Mouse (Mus musculus): ENCODE results near the gene Cnot10. TPM values are rescaled to one million over a fixed set of nuclear protein-coding genes. Genes with fewer than 3 reads are reported as not detected.
A peak's percentile ranks its signal among the peaks of the same experiment; 100 is the strongest.

Gene Cnot10
- polyA plus RNA-seq, 1 experiment: 61.0 TPM

DNA sequence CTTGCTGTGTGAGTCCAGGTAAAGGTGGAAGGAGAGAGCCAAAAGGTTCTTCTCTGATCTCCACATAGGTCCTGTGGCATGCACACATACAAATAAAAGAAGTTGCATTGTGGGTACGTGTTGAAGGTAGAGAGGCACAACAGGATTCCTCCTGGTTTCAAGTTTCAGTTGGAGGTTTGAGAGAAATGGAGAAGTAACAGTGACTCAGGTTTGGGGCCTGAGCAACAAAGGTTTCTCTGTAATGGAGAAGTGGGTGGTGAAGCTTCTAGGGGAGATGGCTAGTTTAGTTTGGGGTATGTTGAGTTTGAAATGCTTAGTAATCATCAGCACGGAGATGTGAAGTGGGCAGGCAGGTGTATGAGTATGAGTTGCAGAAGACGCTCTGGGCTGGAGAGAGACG lies 42.2 kb upstream of the Cnot10 start:
- no peak overlapping the region for H3K27ac ChIP-seq (ENCODE audit: insufficient read depth, low read length)
- H3K4me3 ChIP-seq (ENCODE audit: low read depth, low read length): no peak overlapping the region
- H3K36me3 ChIP-seq (ENCODE audit: control insufficient read depth, insufficient read depth, low read length, poor library complexity, severe bottlenecking): no peaks in the 10 kb centered on the region
- H3K9ac ChIP-seq (ENCODE audit: low read depth, poor library complexity, severe bottlenecking): no peak overlapping the region
- no peaks in the 10 kb centered on the region for H3K27me3 ChIP-seq (ENCODE audit: control insufficient read depth, insufficient read depth, low read length, poor library complexity, severe bottlenecking)
- H3K4me1 ChIP-seq (ENCODE audit: control insufficient read depth, insufficient read depth, low read length): no peaks in the 10 kb centered on the region
- H3K9me3 ChIP-seq (replicated peaks; ENCODE audit: control insufficient read depth, insufficient read depth, low read length, poor library complexity, severe bottlenecking): no peaks in the 10 kb centered on the region
- TF ChIP-seq POLR2A (IDR thresholded peaks at IDR 0.05; ENCODE audit: insufficient read depth, low read length): no peak

GRCm38 (mm10) chr9:114680531-114680930 lies 40.5 kb upstream of the Cnot10 start:
- H3K36me3 ChIP-seq (ENCODE audit: control insufficient read depth, insufficient read depth, low read length, poor library complexity, severe bottlenecking): no peaks in the 10 kb centered on the region
- H3K9ac ChIP-seq (ENCODE audit: low read depth, poor library complexity, severe bottlenecking): no peak overlapping the region

DNA sequence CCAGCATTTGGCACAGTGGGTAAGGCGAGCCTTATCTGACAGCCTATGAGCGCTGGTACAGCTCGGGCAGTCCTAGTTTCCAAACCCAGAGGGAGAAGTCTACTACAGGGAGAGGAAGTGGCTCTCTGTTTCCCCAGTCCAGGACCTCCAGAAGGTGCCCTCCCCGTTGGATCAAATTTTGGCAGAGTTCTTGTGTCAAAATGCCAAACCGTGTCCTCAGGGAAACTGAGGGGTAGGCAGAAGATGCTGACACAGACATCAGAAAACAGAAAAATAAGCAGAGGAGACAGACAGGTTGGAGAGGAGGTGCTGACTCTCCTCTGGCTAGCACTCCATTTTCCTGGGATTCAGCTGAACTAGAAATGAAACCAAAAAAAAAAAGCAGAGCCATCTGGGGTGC lies 40.0 kb upstream of the Cnot10 start:
- no peaks in the 10 kb centered on the region for H3K27me3 ChIP-seq (ENCODE audit: control insufficient read depth, insufficient read depth, low read length, poor library complexity, severe bottlenecking)
- H3K9ac ChIP-seq (ENCODE audit: low read depth, poor library complexity, severe bottlenecking): no peak overlapping the region
- TF ChIP-seq POLR2A (IDR thresholded peaks at IDR 0.05; ENCODE audit: insufficient read depth, low read length) (no peak), CTCF (IDR thresholded peaks at IDR 0.05; ENCODE audit: low read depth, low read length) (no peak), EP300 (IDR thresholded peaks at IDR 0.05; ENCODE audit: insufficient read depth, low read depth, low read length) (no peak)
- no peaks in the 10 kb centered on the region for H3K36me3 ChIP-seq (ENCODE audit: control insufficient read depth, insufficient read depth, low read length, poor library complexity, severe bottlenecking)
- H3K9me3 ChIP-seq (replicated peaks; ENCODE audit: control insufficient read depth, insufficient read depth, low read length, poor library complexity, severe bottlenecking): no peaks in the 10 kb centered on the region
- no peak overlapping the region for H3K4me3 ChIP-seq (ENCODE audit: low read depth, low read length)
- H3K27ac ChIP-seq (ENCODE audit: insufficient read depth, low read length): no peak overlapping the region
- no peaks in the 10 kb centered on the region for H3K4me1 ChIP-seq (ENCODE audit: control insufficient read depth, insufficient read depth, low read length)

More at GRCm38 (mm10) chr9:114680531-114680930, 40.5 kb upstream of the Cnot10 start:
- Histone ChIP-seq H3K27ac (ENCODE audit: insufficient read depth, low read length) (no peak overlapping the region), H3K4me3 (ENCODE audit: low read depth, low read length) (no peak overlapping the region), H3K9me3 (replicated peaks; ENCODE audit: control insufficient read depth, insufficient read depth, low read length, poor library complexity, severe bottlenecking) (no peaks in the 10 kb centered on the region), H3K27me3 (ENCODE audit: control insufficient read depth, insufficient read depth, low read length, poor library complexity, severe bottlenecking) (no peaks in the 10 kb centered on the region), H3K4me1 (ENCODE audit: control insufficient read depth, insufficient read depth, low read length) (no peaks in the 10 kb centered on the region)
- TF ChIP-seq EP300 (IDR thresholded peaks at IDR 0.05; ENCODE audit: insufficient read depth, low read depth, low read length): no peak
- no peak for TF ChIP-seq CTCF (IDR thresholded peaks at IDR 0.05; ENCODE audit: low read depth, low read length)
- TF ChIP-seq POLR2A (IDR thresholded peaks at IDR 0.05; ENCODE audit: insufficient read depth, low read length): no peak

DNA sequence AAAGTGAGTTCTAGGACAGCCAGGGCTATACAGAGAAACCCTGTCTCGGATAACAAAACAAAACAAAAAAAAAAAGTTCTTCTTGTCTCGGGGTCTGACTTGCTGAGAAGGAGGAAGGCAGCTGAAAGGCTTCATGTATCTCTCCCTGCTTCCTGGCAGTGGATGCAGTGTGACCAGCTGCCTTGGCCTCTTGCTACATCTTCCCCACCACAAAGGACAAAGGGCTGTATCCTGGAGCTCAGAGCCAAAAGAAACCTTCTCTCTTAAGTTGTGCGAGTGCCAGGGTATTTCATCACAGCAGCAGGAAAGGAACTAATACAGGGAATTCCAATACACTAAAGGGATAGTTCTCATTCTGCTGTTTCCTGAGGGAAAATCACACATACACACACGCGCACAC lies 38.6 kb upstream of the Cnot10 start:
- Histone ChIP-seq H3K27ac (ENCODE audit: insufficient read depth, low read length) (no peak overlapping the region), H3K4me1 (ENCODE audit: control insufficient read depth, insufficient read depth, low read length) (peaks cover 2% of the 10 kb centered on the region), H3K27me3 (ENCODE audit: control insufficient read depth, insufficient read depth, low read length, poor library complexity, severe bottlenecking) (no peaks in the 10 kb centered on the region), H3K9me3 (replicated peaks; ENCODE audit: control insufficient read depth, insufficient read depth, low read length, poor library complexity, severe bottlenecking) (no peaks in the 10 kb centered on the region), H3K9ac (ENCODE audit: low read depth, poor library complexity, severe bottlenecking) (no peak overlapping the region), H3K4me3 (ENCODE audit: low read depth, low read length) (no peak overlapping the region), H3K36me3 (ENCODE audit: control insufficient read depth, insufficient read depth, low read length, poor library complexity, severe bottlenecking) (no peaks in the 10 kb centered on the region)
- TF ChIP-seq POLR2A (IDR thresholded peaks at IDR 0.05; ENCODE audit: insufficient read depth, low read length): no peak
- no peak for TF ChIP-seq CTCF (IDR thresholded peaks at IDR 0.05; ENCODE audit: low read depth, low read length)
- no peak for TF ChIP-seq EP300 (IDR thresholded peaks at IDR 0.05; ENCODE audit: insufficient read depth, low read depth, low read length)

DNA sequence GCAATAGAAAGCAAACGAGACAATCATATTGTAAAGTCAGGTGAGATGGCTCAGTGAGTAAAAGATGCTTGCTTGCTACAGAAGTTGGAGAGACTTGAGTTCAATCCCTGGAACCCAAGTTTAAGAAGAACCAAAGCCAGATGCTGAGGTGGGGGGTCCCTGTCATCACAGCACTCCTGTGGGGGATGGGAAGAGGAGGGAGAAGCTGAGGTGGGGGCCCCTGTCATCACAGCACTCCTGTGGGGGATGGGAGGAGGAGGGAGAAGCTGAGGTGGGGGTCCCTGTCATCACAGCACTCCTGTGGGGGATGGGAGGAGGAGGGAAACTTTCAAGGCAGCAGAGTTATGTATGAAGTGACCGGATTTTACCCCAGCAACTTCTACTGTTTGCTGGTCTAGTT lies 33.6 kb upstream of the Cnot10 start:
- Histone ChIP-seq H3K4me3 (ENCODE audit: low read depth, low read length) (no peak overlapping the region), H3K27ac (ENCODE audit: insufficient read depth, low read length) (no peak overlapping the region), H3K9me3 (replicated peaks; ENCODE audit: control insufficient read depth, insufficient read depth, low read length, poor library complexity, severe bottlenecking) (no peaks in the 10 kb centered on the region), H3K36me3 (ENCODE audit: control insufficient read depth, insufficient read depth, low read length, poor library complexity, severe bottlenecking) (no peaks in the 10 kb centered on the region), H3K4me1 (ENCODE audit: control insufficient read depth, insufficient read depth, low read length) (peaks cover 2% of the 10 kb centered on the region), H3K9ac (ENCODE audit: low read depth, poor library complexity, severe bottlenecking) (no peak overlapping the region), H3K27me3 (ENCODE audit: control insufficient read depth, insufficient read depth, low read length, poor library complexity, severe bottlenecking) (no peaks in the 10 kb centered on the region)
- TF ChIP-seq CTCF (IDR thresholded peaks at IDR 0.05; ENCODE audit: low read depth, low read length): no peak

- Histone ChIP-seq H3K27me3 (ENCODE audit: control insufficient read depth, insufficient read depth, low read length, poor library complexity, severe bottlenecking) (no peaks in the 10 kb centered on the region), H3K36me3 (ENCODE audit: control insufficient read depth, insufficient read depth, low read length, poor library complexity, severe bottlenecking) (no peaks in the 10 kb centered on the region), H3K9me3 (replicated peaks; ENCODE audit: control insufficient read depth, insufficient read depth, low read length, poor library complexity, severe bottlenecking) (no peaks in the 10 kb centered on the region), H3K27ac (ENCODE audit: insufficient read depth, low read length) (no peak overlapping the region), H3K4me1 (ENCODE audit: control insufficient read depth, insufficient read depth, low read length) (peaks cover 2% of the 10 kb centered on the region), H3K4me3 (ENCODE audit: low read depth, low read length) (peak overlapping the region; percentile 2; the same call in 1 of the 2 replicates), H3K9ac (ENCODE audit: low read depth, poor library complexity, severe bottlenecking) (no peak overlapping the region)
- TF ChIP-seq POLR2A (IDR thresholded peaks at IDR 0.05; ENCODE audit: insufficient read depth, low read length) (no peak), CTCF (IDR thresholded peaks at IDR 0.05; ENCODE audit: low read depth, low read length) (no peak), EP300 (IDR thresholded peaks at IDR 0.05; ENCODE audit: insufficient read depth, low read depth, low read length) (no peak)
These were observed 32.9 kb upstream of the Cnot10 start for GRCm38 (mm10) chr9:114672703-114673561.

All from ES-Bruce4 (cell line).